Mouse (Mus musculus): ENCODE data around the gene Mafb. TPM values are rescaled to one million over a fixed set of nuclear protein-coding genes. Genes with fewer than 3 reads are reported as not detected.

Gene Mafb
- polyA plus RNA-seq, 1 experiment: 8.5 TPM

DNA sequence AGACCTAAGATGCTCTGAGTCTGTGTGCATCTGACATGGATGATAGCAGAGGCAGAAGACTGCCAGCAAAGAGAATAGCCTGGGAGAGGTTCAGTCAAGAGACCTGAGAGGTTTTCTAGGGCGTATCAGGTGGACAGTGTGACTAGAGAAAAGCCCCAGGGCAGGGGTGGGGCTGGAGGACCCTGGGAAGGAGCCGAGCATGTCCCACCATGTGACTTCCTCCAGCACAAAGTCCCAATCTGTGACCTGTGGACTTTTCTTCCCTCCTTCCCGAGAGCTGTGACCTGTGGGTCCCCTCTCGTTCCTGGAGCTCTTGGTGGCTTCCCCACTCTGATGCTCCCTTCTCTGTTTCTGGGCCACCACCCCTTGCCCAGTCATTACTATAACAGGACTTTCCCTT lies 26.7 kb downstream of the Mafb start:
- no peaks in the 10 kb centered on the region for H3K27me3 ChIP-seq (replicated peaks; ENCODE audit: control insufficient read depth, insufficient read depth, low read length)
- 34% methylated on average over 4 of the region's 4 CpGs for WGBS
- TF ChIP-seq CTCF (conservative IDR thresholded peaks at IDR 0.05; ENCODE audit: insufficient read depth, insufficient read length, low read depth, low read length): no peak
- TF ChIP-seq POLR2A (IDR thresholded peaks at IDR 0.05; ENCODE audit: low read depth, low read length): no peak
- no peak for DNase-seq
- no peak overlapping the region for H3K4me3 ChIP-seq (ENCODE audit: insufficient read depth, low read depth, low read length)
- H3K36me3 ChIP-seq (ENCODE audit: control insufficient read depth, insufficient read depth, low read length): no peaks in the 10 kb centered on the region
- no peaks in the 10 kb centered on the region for H3K4me1 ChIP-seq (ENCODE audit: control insufficient read depth, insufficient read depth, low read length)
- H3K27ac ChIP-seq (ENCODE audit: insufficient read depth, low read depth, low read length): no peak overlapping the region

DNA sequence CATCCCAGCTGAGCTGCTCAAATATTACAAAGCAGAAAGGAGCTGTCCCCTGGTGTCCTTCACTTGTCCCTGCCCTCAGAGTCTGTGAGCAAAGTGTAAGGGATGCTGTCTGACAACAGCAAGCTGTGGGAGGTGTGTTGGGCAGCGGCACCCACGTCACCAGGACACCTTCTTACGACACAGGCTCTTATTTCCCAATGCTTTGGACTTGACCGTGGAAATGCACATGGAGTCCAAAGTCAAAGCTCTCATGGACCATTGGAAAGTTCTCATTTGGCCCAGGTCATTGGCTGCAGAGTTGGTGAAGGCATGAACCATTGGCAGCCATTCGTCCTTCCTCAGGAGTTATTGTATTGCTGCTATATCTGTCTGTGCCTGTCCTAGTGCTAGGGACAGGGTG lies 27.3 kb downstream of the Mafb start:
- H3K4me1 ChIP-seq (ENCODE audit: control insufficient read depth, insufficient read depth, low read length): no peaks in the 10 kb centered on the region
- no peaks in the 10 kb centered on the region for H3K36me3 ChIP-seq (ENCODE audit: control insufficient read depth, insufficient read depth, low read length)
- no peak for TF ChIP-seq POLR2A (IDR thresholded peaks at IDR 0.05; ENCODE audit: low read depth, low read length)
- TF ChIP-seq CTCF (conservative IDR thresholded peaks at IDR 0.05; ENCODE audit: insufficient read depth, insufficient read length, low read depth, low read length): no peak
- H3K27ac ChIP-seq (ENCODE audit: insufficient read depth, low read depth, low read length): no peak overlapping the region
- H3K27me3 ChIP-seq (replicated peaks; ENCODE audit: control insufficient read depth, insufficient read depth, low read length): no peaks in the 10 kb centered on the region
- WGBS: 71% methylated on average over 5 of the region's 5 CpGs
- peak; percentile 23 for DNase-seq
- no peak overlapping the region for H3K4me3 ChIP-seq (ENCODE audit: insufficient read depth, low read depth, low read length)

DNA sequence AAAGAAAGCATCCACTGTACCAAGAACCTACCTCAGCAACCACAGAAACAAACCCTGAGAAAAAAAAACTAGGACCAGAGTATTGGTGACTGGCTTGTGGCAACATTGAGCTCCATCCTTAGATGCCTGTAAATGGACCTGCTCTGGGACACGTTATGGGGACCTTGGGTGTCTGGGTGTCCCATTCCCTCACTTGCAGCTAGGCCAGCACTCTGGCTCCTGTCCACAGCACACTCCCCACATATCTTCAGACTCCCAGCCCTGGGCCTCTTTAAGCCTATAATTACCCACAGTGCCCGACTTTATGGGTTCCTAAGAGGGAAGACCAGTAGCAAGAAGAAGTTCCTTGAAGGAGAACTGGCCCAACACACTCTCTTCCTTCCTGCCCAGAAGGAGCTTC lies 30.8 kb downstream of the Mafb start:
- no peak overlapping the region for H3K27ac ChIP-seq (ENCODE audit: insufficient read depth, low read depth, low read length)
- H3K36me3 ChIP-seq (ENCODE audit: control insufficient read depth, insufficient read depth, low read length): no peaks in the 10 kb centered on the region
- H3K4me1 ChIP-seq (ENCODE audit: control insufficient read depth, insufficient read depth, low read length): peaks cover 6% of the 10 kb centered on the region
- 61% methylated on average over 2 of the region's 2 CpGs for WGBS
- no peak for DNase-seq
- no peak overlapping the region for H3K4me3 ChIP-seq (ENCODE audit: insufficient read depth, low read depth, low read length)
- H3K27me3 ChIP-seq (replicated peaks; ENCODE audit: control insufficient read depth, insufficient read depth, low read length): no peaks in the 10 kb centered on the region
- no peak for TF ChIP-seq POLR2A (IDR thresholded peaks at IDR 0.05; ENCODE audit: low read depth, low read length)
- no peak for TF ChIP-seq CTCF (conservative IDR thresholded peaks at IDR 0.05; ENCODE audit: insufficient read depth, insufficient read length, low read depth, low read length)

DNA sequence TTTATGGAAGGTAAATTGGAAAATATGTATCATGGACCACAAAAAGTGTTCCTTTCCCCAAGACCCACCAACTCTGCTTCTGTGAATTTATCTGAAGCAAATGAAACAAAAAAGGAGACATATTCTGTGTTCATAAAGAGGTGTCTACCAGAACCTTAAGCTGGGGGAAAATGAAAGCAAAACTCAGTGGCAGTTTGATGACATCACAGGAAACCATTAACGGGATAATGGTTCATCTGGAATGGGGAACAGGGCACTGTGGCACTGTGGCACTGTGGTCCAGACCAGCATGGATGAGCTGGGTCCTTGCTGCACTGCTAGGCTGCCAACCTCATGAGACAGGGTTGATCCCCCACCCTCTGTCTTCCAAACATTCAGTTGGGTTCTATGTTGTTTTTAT lies 31.8 kb downstream of the Mafb start:
- peaks cover 6% of the 10 kb centered on the region for H3K4me1 ChIP-seq (ENCODE audit: control insufficient read depth, insufficient read depth, low read length)
- WGBS: 43% methylated on average over 1 of the region's 1 CpGs

DNA sequence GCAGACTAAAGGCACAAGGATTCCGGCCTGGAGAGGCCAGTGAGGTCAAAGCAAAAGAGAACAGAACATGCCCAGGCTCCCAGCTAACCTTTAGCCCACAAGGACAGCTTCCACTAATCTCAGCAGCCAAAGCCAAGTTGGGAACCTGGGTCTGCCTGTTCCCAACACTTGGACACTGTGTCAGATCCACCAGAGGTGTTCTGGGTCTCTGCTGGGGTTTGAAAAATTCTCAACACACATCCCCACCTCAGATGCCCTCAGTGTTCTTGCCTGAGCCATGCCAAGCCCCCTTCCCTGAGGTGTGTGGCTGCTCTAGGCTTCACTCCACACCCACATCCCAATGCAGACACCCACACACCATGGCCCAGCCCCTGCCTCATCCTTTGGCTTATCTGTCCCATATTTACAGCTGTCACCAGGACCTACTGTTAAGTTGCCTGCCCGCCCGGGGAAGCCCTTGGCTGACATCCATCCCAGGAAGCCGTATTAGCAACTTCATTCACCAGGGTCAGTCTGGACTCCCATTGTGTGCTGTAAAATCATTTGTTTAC lies 32.7 kb downstream of the Mafb start, which contains the start of gene Gm826:
Gene Gm826 (minus strand): TSS at position 52 of the 551 bp plus-strand sequence.
- H3K4me1 ChIP-seq (ENCODE audit: control insufficient read depth, insufficient read depth, low read length): peaks cover 6% of the 10 kb centered on the region
- DNase-seq: peak; percentile 66
- H3K27ac ChIP-seq (ENCODE audit: insufficient read depth, low read depth, low read length): peak within 1 kb of the TSS; percentile 8; the same call in 1 of the 2 replicates

More for the DNA sequence above, 31.8 kb downstream of the Mafb start:
- Histone ChIP-seq H3K4me3 (ENCODE audit: insufficient read depth, low read depth, low read length) (no peak overlapping the region), H3K36me3 (ENCODE audit: control insufficient read depth, insufficient read depth, low read length) (no peaks in the 10 kb centered on the region), H3K27me3 (replicated peaks; ENCODE audit: control insufficient read depth, insufficient read depth, low read length) (no peaks in the 10 kb centered on the region), H3K27ac (ENCODE audit: insufficient read depth, low read depth, low read length) (no peak overlapping the region)
- TF ChIP-seq POLR2A (IDR thresholded peaks at IDR 0.05; ENCODE audit: low read depth, low read length): no peak
- no peak for TF ChIP-seq CTCF (conservative IDR thresholded peaks at IDR 0.05; ENCODE audit: insufficient read depth, insufficient read length, low read depth, low read length)
- peak; percentile 46 for DNase-seq

DNA sequence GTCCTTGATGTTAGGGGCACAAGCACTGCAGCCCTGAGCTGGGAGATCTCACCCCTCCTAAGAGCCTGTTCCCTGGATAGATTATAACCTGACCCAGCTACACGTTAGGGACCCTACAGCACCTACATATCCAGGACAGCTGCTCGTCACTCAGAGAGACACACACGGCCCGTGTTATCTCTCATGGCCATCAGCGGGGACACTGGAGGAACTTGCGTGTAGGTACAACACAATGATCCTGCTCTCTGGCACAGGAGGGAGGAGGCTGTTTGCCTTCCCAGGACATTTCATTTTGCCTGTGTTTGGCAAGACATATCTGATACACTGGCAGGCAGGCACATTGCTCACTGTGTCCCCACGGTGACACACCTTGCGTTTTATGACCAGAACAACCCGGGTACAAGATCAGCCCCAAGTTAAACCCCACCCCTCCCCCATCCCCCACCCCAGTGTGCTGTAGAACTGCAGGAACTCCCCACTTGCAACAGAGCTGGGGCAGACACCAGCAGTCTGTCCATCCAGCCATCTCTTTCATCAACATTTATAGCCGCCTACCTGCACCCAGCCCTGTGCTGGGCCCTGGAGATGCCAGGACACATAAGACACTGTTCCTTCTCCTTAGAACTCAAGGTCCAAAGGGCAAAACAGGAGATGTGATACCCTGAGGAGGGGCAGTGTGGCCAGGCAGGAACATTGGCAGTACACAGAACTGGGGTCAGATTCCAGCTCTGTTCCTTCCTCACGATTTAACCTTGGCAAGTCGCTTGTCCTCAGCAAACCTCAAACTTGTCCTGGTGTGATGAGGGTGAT lies 34.1 kb downstream of the Mafb start:
- peak; percentile 70 for DNase-seq

More for the DNA sequence above, 32.7 kb downstream of the Mafb start, which contains the start of gene Gm826:
- no peaks in the 10 kb centered on the region for H3K36me3 ChIP-seq (ENCODE audit: control insufficient read depth, insufficient read depth, low read length)
- TF ChIP-seq CTCF (conservative IDR thresholded peaks at IDR 0.05; ENCODE audit: insufficient read depth, insufficient read length, low read depth, low read length) (no peak), POLR2A (IDR thresholded peaks at IDR 0.05; ENCODE audit: low read depth, low read length) (no peak)
- no peak within 1 kb of the TSS for H3K4me3 ChIP-seq (ENCODE audit: insufficient read depth, low read depth, low read length)
- no peaks in the 10 kb centered on the region for H3K27me3 ChIP-seq (replicated peaks; ENCODE audit: control insufficient read depth, insufficient read depth, low read length)
- WGBS: 49% methylated on average over 4 of the region's 4 CpGs

DNA sequence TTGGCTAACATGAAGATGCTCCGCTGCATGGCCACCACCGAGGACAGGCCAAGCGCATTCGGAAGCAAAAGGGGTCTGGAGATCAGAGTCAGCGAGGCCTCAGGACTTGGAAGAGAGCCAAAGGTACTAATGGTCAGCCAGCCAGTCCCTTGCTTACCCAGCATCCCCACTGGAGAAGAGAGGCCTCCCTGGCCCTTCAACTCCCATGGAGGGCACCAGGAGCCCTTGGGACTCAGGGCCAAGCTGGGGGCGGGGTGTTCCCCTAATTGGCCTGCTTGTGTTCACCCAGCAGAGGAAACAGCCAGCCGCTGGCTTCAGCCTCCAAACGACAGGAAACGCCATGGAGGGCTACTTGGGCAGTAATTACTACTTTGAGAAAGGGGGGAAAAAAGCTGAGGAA lies 38.0 kb downstream of the Mafb start:
- Histone ChIP-seq H3K27ac (ENCODE audit: insufficient read depth, low read depth, low read length) (no peak overlapping the region), H3K4me3 (ENCODE audit: insufficient read depth, low read depth, low read length) (no peak overlapping the region), H3K36me3 (ENCODE audit: control insufficient read depth, insufficient read depth, low read length) (no peaks in the 10 kb centered on the region), H3K27me3 (replicated peaks; ENCODE audit: control insufficient read depth, insufficient read depth, low read length) (no peaks in the 10 kb centered on the region), H3K4me1 (ENCODE audit: control insufficient read depth, insufficient read depth, low read length) (no peaks in the 10 kb centered on the region)
- 31% methylated on average over 9 of the region's 9 CpGs for WGBS
- peak; percentile 33 for DNase-seq
- TF ChIP-seq POLR2A (IDR thresholded peaks at IDR 0.05; ENCODE audit: low read depth, low read length) (no peak), CTCF (conservative IDR thresholded peaks at IDR 0.05; ENCODE audit: insufficient read depth, insufficient read length, low read depth, low read length) (no peak)

More for the DNA sequence above, 34.1 kb downstream of the Mafb start:
- WGBS: 75% methylated on average over 12 of the region's 12 CpGs
- Histone ChIP-seq H3K4me3 (ENCODE audit: insufficient read depth, low read depth, low read length) (no peak overlapping the region), H3K4me1 (ENCODE audit: control insufficient read depth, insufficient read depth, low read length) (peaks cover 6% of the 10 kb centered on the region), H3K36me3 (ENCODE audit: control insufficient read depth, insufficient read depth, low read length) (no peaks in the 10 kb centered on the region), H3K27me3 (replicated peaks; ENCODE audit: control insufficient read depth, insufficient read depth, low read length) (no peaks in the 10 kb centered on the region), H3K27ac (ENCODE audit: insufficient read depth, low read depth, low read length) (no peak overlapping the region)
- TF ChIP-seq POLR2A (IDR thresholded peaks at IDR 0.05; ENCODE audit: low read depth, low read length): no peak
- TF ChIP-seq CTCF (conservative IDR thresholded peaks at IDR 0.05; ENCODE audit: insufficient read depth, insufficient read length, low read depth, low read length): no peak

Data from kidney, adult 2 months (tissue).